Mouse (Mus musculus) brain, embryonic 14.5 days (tissue): ENCODE measurements at regions not wholly inside any gene's neighbourhood (a gene's known extent, or its start where the extent isn't known, plus 50 kb on each side); places are given as distances from the start of the nearest gene placed in this dataset.

Source experiments
- CTCF ChIP-seq: fragments of 200-500 bp; IDR thresholded peaks from 2 replicates; pipeline ENCODE4 v1.5.1; 2012; ENCODE audit warnings: inconsistent platforms, mild to moderate bottlenecking, moderate library complexity, borderline replicate concordance; ENCODE audit not compliant: insufficient read depth, insufficient read length; ENCODE audit errors: extremely low read depth
- POLR2A ChIP-seq: fragments of 200-500 bp; IDR thresholded peaks from 2 replicates; pipeline ENCODE4 v1.6.1; 2012; ENCODE audit warnings: mild to moderate bottlenecking, inconsistent platforms, borderline replicate concordance; ENCODE audit not compliant: poor library complexity, insufficient read depth, insufficient read length, severe bottlenecking; ENCODE audit errors: extremely low read depth

DNA sequence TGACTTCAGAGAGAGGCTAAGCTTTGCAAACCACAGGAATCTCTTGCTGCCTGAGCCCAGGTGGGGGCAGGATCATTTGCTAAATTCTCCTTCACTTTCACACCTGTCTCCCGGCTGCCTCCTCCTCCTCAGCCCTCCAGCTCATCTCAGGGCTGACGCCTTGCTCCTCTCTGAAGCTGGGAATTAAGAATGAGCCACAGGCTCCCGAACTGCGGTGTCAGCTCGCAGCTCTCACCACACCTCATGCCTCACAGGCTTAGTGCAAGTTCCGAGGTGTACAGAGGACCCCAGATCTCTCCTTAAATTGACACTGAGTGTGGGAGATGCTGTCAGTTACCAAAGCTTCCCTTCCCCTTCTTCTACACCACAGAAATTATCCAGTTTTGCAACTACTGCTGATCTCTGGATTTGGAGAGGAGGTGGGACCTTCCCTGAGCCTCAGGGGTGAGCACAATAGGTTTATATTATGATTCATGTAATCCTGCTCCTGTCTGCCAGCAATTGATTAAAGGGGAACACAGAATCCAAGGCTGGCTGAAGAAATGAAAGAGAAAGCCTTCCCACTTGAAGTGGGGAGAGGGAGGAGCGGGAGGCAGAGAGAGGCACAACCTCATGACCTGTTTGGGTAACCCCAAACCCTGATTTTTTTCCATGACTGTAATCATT is 456.6 kb upstream of the Tbx3 start:
- no peak for TF ChIP-seq POLR2A
- no peak for TF ChIP-seq CTCF
